Mouse (Mus musculus): Measurements from ENCODE around the gene Abcc12.

The Abcc12 gene

DNA sequence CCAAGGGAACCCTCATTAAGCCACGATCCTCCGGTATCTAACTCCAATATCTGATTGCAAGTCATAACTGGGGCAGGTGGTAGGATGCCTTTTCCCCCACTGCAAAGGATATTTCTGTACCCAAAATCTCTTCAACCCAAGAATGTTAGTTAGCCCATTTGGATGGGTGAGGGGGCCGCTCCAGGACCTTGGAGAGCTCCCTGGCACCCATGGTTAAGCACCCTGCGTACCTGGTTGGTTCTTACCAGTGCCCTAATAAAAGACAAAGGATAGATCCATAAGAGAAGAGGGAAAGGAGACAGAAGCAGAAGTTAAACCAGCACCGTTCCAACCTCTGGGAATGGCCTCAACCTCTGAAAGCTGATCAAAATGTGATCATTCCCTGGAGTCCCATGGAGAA is 67.6 kb downstream of the Abcc12 start:
- DNase-seq (ENCODE audit: low read depth in 1 of 2, low spot score in 2 of 2), result no peak

- DNase-seq (ENCODE audit: low read depth in 1 of 2, low spot score in 2 of 2), result no peak
These were observed 68.2 kb downstream of the Abcc12 start for GRCm38 (mm10) chr8:86512131-86512792.

GRCm38 (mm10) chr8:86501341-86501740 is 79.1 kb downstream of the Abcc12 start:
- DNase-seq (ENCODE audit: low read depth in 1 of 2, low spot score in 2 of 2), result no peak

DNA sequence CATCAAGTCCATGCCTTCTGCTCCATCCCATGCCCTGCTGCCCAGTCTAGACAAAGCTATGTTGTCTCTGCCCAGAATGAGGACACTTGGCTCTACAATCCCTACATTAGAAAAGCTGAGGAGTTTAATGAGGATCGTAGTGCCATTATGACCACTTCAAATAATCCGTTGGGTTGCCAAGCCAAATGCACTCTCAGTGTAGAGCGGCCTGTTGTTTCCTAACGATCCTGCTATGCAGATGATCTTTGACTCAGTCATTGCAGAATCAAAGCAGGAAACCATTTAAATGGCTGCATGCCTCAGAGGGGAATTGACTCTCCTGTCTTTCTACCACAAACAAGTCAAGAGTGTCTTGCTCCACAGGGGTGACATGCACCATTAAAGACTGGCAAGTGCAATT is 85.4 kb downstream of the Abcc12 start:
- DNase-seq (ENCODE audit: low read depth in 1 of 2, low spot score in 2 of 2), result no peak

GRCm38 (mm10) chr8:86493841-86494240 is 86.6 kb downstream of the Abcc12 start:
- no peak for DNase-seq (ENCODE audit: low read depth in 1 of 2, low spot score in 2 of 2)

- DNase-seq (ENCODE audit: low read depth in 1 of 2, low spot score in 2 of 2), result no peak
These were observed 95.1 kb downstream of the Abcc12 start for GRCm38 (mm10) chr8:86485411-86485810.

- no peak for DNase-seq (ENCODE audit: low read depth in 1 of 2, low spot score in 2 of 2)
These were observed 96.2 kb downstream of the Abcc12 start for GRCm38 (mm10) chr8:86484244-86484643.

GRCm38 (mm10) chr8:86482116-86482515 is 98.4 kb downstream of the Abcc12 start:
- DNase-seq (ENCODE audit: low read depth in 1 of 2, low spot score in 2 of 2), result no peak

DNA sequence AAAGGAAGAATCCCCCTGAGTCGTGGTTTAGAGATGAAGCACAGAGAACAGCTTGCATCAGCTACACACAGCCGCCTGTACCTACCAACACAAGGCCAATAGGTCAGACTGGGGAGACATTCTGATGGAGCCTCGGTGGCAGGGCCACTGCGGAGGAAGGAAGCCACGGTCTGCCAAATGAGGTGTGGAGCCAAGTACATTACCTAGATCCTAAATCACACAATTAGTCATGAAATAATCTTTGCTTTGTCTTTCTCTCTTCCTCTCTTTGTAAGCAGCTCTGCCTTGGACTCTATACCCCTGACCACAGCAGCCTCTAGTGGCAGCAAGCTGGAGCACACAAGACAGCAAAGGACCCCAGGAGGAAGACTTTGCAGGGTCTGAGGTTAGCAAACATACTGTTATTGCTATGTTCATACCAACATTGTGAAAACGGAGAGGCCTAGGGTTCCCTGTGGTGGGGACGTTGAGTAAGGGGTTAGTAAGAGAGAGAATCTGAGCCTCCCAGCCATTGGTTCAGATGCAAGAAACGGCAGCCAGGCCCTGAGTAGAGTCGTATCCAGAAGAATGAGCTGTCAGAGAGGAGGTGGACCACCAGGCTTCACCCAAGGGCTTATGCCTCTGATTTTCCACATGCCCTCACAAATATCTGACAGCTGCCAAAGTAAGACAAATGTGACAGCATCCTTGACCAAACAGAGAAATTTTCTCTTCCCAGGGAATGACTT is 104.6 kb downstream of the Abcc12 start:
- DNase-seq (ENCODE audit: low read depth in 1 of 2, low spot score in 2 of 2), result no peak

DNA sequence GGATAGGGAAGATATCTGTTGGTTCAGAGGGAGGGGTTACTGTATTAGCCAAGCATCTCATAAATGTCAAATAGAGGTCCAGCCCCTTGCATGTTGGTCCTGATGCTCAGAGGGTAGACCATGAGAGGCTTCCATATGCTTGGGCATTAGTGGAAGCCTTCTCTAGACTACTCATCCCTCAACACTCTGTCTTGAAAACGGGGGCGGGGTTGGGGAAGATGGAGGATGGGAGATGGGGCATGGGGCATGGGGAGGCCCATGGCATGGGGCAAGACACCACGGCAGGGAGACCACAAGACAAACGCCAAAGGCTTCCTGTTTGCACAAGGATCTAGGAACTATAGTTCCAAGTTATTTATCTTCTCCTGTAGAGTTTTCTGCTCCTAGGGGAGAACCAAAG is 106.0 kb downstream of the Abcc12 start:
- DNase-seq (ENCODE audit: low read depth in 1 of 2, low spot score in 2 of 2), result no peak

- DNase-seq (ENCODE audit: low read depth in 1 of 2, low spot score in 2 of 2), result no peak
These were observed 107.4 kb downstream of the Abcc12 start for GRCm38 (mm10) chr8:86473121-86473520.

DNA sequence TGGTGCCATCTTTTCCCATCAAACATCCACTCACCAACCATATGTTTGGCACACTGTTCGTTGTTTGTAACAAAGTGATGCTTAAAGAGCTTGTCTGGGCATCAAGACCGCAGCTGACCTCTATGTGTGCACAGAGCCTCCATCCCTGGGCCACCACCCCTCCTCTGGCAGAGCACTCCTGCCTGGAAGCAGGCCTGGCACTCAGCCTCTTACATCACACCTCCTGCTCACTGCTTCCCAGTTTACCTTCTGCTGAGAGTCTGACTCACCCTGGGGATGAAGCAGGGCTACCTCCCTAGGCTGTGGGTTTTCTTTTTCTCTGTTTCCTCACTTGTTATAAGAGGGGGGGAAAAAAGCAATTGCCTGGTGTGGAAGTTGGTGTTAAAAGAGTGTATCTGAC is 109.8 kb downstream of the Abcc12 start:
- DNase-seq (ENCODE audit: low read depth in 1 of 2, low spot score in 2 of 2), result no peak

DNA sequence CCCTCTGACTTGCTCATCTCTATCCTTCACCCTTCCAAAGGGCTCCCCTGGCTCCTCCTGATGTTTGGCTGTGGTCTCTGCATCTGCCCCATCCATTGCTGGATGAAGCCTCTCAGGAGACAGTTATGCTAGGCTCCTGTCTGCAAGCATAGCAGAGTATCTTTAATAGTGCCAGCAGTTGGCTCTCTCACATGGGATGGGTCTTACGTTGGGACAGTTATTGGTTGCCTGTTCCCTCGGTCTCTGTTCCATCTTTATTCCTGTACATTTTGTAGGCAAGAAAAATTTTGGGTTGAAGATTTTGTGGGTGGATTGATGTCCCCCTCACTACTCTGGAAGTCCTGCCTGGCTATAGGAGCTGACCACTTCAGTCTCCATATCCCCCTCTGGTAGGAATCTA is 117.3 kb downstream of the Abcc12 start:
- no peak for DNase-seq (ENCODE audit: low read depth in 1 of 2, low spot score in 2 of 2)

GRCm38 (mm10) chr8:86460372-86460771 is 120.1 kb downstream of the Abcc12 start:
- DNase-seq (ENCODE audit: low read depth in 1 of 2, low spot score in 2 of 2), result no peak

DNA sequence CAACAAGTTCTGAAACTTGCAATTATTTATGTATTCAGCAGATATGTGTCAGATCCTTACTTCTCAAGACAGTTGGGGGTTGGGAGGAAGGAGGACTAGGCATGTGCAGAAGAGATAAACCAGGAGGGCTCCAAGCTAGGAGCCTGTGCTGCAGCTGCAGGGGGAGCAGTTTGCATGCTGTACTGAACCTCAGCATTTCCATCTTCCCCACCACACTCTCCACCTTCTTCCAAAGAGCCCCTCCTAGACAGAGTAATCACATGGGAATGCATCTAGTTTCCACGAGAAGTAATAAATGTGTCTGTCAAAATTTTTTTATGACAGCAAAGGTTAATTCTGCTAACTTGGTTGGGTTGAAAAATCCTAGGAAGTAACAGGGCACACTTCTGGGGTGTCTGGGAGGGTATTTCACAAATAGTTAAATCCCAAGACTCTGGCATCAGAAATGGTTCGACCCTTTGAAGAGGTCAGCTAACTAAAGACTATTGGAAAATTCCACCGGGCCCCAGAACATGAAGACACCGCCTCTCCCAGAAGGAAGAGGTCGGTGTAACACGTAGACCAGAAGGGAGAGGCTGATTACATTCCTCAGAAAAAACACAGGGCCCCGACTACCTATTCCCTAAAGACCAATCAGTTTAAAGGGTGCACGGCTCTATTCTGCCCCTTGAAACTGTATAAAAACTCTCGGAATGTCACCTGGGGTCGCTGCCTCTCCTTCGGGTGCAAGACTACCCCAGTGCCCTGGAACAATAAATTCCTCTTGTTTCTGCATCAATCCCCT is 126.6 kb downstream of the Abcc12 start:
- no peak for DNase-seq (ENCODE audit: low read depth in 1 of 2, low spot score in 2 of 2)

DNA sequence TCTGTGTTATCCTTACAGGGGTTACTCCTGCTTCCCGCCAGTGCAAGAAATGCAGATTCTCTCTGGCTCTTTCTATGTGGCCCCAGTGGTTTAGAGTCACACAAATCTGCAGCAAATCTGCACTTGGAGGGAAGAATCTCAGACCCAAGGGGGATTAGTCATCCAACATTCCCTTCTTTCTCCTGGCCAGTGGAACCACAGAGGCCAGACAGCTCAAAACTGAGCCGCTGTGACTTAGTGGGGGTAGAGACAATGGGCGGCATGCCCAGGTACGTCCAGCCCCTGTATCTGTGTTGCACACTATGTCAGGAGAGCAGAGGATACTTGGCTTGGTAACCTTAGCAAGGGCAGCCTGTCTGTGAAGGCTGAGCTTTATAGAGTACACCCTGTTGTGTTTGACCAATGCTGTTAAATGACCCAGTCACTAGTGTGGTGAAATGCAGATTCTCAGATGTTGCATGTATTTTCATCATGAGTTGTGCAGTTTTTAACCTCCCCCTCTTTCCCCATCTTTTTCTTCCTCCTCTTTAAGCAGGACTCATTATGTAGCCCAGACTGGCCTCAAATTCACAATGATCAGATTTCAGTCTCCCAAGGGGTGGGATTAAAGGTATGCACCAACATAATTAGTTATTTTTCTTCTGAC is 130.5 kb downstream of the Abcc12 start:
- no peak for DNase-seq (ENCODE audit: low read depth in 1 of 2, low spot score in 2 of 2)

GRCm38 (mm10) chr8:86445516-86445915 is 135.0 kb downstream of the Abcc12 start:
- DNase-seq (ENCODE audit: low read depth in 1 of 2, low spot score in 2 of 2), result no peak

- DNase-seq (ENCODE audit: low read depth in 1 of 2, low spot score in 2 of 2), result no peak
These were observed 136.7 kb downstream of the Abcc12 start for GRCm38 (mm10) chr8:86443744-86444143.

DNA sequence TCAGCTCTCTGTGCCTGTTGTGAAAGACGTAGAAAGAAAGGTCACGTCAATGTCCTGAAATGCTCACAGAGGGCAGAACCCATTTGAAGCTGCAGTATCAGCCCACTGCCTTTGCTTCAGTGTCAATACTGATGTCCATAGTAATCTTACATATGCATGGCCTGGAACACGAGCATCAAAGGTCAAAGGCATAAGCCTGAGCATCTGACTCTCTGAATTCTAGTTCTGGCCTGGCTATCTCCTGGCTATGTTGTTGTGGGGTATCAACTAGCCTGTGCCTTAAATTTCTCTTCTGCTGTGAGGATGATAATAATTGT is 141.5 kb downstream of the Abcc12 start:
- no peak for DNase-seq (ENCODE audit: low read depth in 1 of 2, low spot score in 2 of 2)

GRCm38 (mm10) chr8:86438133-86438982 is 142.1 kb downstream of the Abcc12 start:
- no peak for DNase-seq (ENCODE audit: low read depth in 1 of 2, low spot score in 2 of 2)

DNA sequence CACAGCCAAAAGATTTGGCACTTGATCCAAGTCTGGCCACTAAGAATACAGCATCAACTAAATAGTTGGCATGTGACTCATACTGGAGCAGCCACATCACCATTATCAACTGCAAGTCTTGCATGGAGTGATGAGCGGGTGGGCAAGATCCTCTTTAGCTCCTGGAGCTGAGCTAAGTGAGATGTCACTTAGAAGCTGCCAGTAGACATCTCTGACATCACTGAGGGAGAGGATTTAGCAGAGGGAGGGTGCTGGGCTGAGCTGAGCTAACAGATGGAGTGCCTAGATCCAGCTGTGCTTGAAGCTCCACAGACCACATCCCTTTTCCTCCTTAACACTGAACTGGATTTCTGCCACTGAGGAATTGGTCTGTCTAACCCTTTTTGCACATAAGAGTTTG is 143.1 kb downstream of the Abcc12 start:
- DNase-seq (ENCODE audit: low read depth in 1 of 2, low spot score in 2 of 2), result no peak

Data from monocyte, adult 2 months (primary cell).